Mouse (Mus musculus) stomach, embryonic 14.5 days (tissue): ENCODE results near the gene Erc2. TPM values are rescaled to one million over a fixed set of nuclear protein-coding genes. Genes with fewer than 3 reads are reported as not detected.

Source experiments
- ATAC-seq: fragments of 200-750 bp; cut with Nextera tagmentation; 2 replicates; pipeline ENCODE4 v1.8.0; 2017; ENCODE audit warnings: low read depth, moderate TSS enrichment; ENCODE audit not compliant: insufficient number of reproducible peaks, insufficient read depth, low FRiP score
- H3K27ac ChIP-seq: fragments of 300-500 bp; sonication (generic); 2 replicates; pipeline ENCODE4 v1.5.1; 2014; ENCODE audit warnings: mild to moderate bottlenecking, low read length, moderate library complexity, mixed read lengths
- H3K27me3 ChIP-seq: fragments of 300-500 bp; sonication (generic); 2 replicates; pipeline ENCODE4 v1.6.1; 2014; ENCODE audit warnings: low read length, control low read depth, mixed read lengths; ENCODE audit not compliant: control insufficient read depth, insufficient read depth
- H3K36me3 ChIP-seq: fragments of 300-500 bp; sonication (generic); 2 replicates; pipeline ENCODE4 v1.6.1; 2014; ENCODE audit warnings: mild to moderate bottlenecking, control low read depth, low read length, moderate library complexity, mixed read lengths; ENCODE audit not compliant: control insufficient read depth, insufficient read depth
- H3K4me1 ChIP-seq: fragments of 300-500 bp; sonication (generic); 2 replicates; pipeline ENCODE4 v1.6.1; 2014; ENCODE audit warnings: low read length, control low read depth, mixed read lengths; ENCODE audit not compliant: control insufficient read depth, insufficient read depth
- H3K4me2 ChIP-seq: fragments of 300-500 bp; sonication (generic); replicated peaks from 2 replicates; pipeline ENCODE4 v1.6.1; 2014; ENCODE audit warnings: low read depth, low read length, control low read depth
- H3K4me3 ChIP-seq: fragments of 300-500 bp; sonication (generic); 2 replicates; pipeline ENCODE4 v1.5.1; 2014; ENCODE audit warnings: low read depth, low read length, control low read depth
- H3K9ac ChIP-seq: fragments of 300-500 bp; sonication (generic); replicated peaks from 2 replicates; pipeline ENCODE4 v1.6.1; 2014; ENCODE audit warnings: low read depth, mild to moderate bottlenecking, control low read depth, low read length, moderate library complexity, mixed read lengths
- H3K9me3 ChIP-seq: fragments of 300-500 bp; sonication (generic); 2 replicates; pipeline ENCODE4 v1.6.1; 2016; ENCODE audit warnings: low read depth, low read length, control low read depth; ENCODE audit not compliant: control insufficient read depth
- WGBS: fragments of 180-500 bp; shearing (Covaris S2); extraction: QIAGEN DNeasy Blood & Tissue Kit; methylation state at CpG from one replicate; pipeline ENCODE4 v1.1.7; 2014; 5-methylcytosine and 5-hydroxymethylcytosine counted together
- polyA plus RNA-seq: library from polyadenylated mRNA; unstranded; fragments of >200 nt; fragmentation: Nextera tagmentation; extraction: Ambion mirVana; gene quantifications from 2 replicates; pipeline ENCODE4 v1.2.1, GENCODE M21; 2014

Gene Erc2
- polyA plus RNA-seq, 1 experiment from 2014 or later, result 7.7 TPM

DNA sequence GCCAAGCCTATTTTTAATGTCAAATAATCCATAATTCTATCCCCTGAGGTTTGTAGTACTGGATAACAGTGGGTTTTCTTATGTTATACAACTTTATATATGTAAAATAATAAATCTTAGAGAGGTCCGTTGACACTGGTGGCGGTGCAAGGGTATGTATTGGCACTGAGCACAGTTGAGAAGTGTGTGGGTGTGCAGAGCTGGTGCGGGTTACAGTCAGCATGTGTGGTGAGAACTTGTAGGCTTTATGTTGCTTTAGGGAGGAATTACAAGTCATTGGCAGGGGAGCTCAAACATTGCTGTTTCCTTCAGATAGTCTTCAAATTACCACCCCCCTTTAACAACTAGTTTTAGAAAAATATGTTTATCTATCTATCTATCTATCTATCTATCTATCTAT, 305.1 kb downstream of the Erc2 start:
- H3K4me1 ChIP-seq, result no peaks in the 10 kb centered on the region
- WGBS, result 88% methylated on average over 3 of the region's 3 CpGs

DNA sequence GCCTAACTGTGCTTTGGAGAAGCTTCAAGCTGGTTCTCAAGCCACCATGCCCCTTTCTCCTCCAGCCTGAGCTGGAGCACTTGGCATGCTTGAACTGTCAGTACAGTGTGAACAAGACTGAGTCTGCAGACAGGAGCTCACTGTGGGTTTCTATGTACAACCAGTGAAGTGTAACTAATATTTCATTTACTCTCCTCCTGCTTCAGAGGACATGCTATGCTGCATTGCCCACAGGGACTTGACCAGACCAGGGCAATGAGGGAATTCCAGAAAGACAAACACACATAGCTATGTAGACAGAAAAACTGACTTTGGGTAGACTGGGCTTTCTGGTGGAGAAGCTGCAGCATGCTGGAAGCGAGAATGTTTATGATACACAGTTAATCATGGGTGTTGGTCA, 311.3 kb downstream of the Erc2 start:
- WGBS, result 81% methylated on average over 1 of the region's 1 CpGs
- no peaks in the 10 kb centered on the region for H3K9me3 ChIP-seq
- H3K4me1 ChIP-seq, result no peaks in the 10 kb centered on the region
- H3K9ac ChIP-seq, result no peak overlapping the region
- H3K4me2 ChIP-seq, result no peak overlapping the region
- ATAC-seq, result no peak
- no peak overlapping the region for H3K4me3 ChIP-seq
- H3K36me3 ChIP-seq, result no peaks in the 10 kb centered on the region
- no peak overlapping the region for H3K27ac ChIP-seq
- H3K27me3 ChIP-seq, result no peaks in the 10 kb centered on the region

More for the DNA sequence above, 305.1 kb downstream of the Erc2 start:
- no peaks in the 10 kb centered on the region for H3K9me3 ChIP-seq
- no peak overlapping the region for H3K9ac ChIP-seq
- H3K4me3 ChIP-seq, result no peak overlapping the region
- ATAC-seq, result no peak
- H3K36me3 ChIP-seq, result no peaks in the 10 kb centered on the region
- H3K27ac ChIP-seq, result no peak overlapping the region
- H3K4me2 ChIP-seq, result no peak overlapping the region
- no peaks in the 10 kb centered on the region for H3K27me3 ChIP-seq

DNA sequence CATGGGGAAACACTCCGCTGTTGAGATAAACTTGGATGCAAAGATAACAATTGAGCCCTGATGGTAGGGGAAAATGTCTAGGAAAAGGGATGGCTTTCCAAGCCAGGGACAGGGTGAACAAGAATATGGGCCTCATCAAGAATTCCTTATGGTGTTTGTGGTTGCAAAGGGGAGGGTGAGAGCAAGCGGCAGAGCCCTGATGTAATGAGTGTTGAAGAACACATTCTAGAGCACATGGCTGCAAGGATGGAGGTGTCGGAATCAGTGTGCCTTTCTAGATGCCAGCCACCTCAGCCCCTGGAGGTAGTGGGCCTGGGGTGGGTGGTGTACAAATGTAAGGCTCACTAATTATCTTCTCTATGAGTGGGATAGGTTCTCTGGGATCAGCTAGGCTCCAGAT, 313.5 kb downstream of the Erc2 start:
- no peak overlapping the region for H3K4me3 ChIP-seq
- WGBS, result 96% methylated on average over 3 of the region's 3 CpGs
- no peaks in the 10 kb centered on the region for H3K9me3 ChIP-seq
- no peaks in the 10 kb centered on the region for H3K4me1 ChIP-seq
- H3K9ac ChIP-seq, result no peak overlapping the region
- no peak overlapping the region for H3K27ac ChIP-seq
- H3K27me3 ChIP-seq, result no peaks in the 10 kb centered on the region
- H3K4me2 ChIP-seq, result no peak overlapping the region
- no peaks in the 10 kb centered on the region for H3K36me3 ChIP-seq
- ATAC-seq, result no peak

DNA sequence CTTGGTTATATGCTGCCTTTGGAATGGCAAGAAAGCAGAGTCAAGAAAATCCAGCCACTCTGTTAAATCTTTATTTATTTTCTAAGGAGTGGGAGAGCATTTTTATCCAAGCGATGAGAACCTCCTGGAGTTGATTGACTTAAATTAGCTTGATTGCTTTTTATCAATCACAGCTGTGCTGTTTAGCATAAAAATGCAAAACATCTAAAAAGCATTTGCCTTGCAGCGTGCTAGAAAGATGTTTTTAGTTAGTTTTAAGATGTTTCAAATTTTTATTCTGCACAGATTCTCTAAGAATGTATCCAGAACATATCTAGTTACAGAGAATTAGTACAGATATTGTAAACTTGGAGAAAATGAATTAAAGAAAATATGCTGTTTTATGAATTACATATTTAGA, 315.7 kb downstream of the Erc2 start:
- Histone ChIP-seq H3K9ac (no peak overlapping the region), H3K27ac (no peak overlapping the region), H3K4me3 (no peak overlapping the region), H3K4me2 (no peak overlapping the region), H3K36me3 (no peaks in the 10 kb centered on the region), H3K4me1 (no peaks in the 10 kb centered on the region), H3K9me3 (no peaks in the 10 kb centered on the region), H3K27me3 (no peaks in the 10 kb centered on the region)
- no peak for ATAC-seq
- WGBS, result 67% methylated on average over 2 of the region's 2 CpGs

DNA sequence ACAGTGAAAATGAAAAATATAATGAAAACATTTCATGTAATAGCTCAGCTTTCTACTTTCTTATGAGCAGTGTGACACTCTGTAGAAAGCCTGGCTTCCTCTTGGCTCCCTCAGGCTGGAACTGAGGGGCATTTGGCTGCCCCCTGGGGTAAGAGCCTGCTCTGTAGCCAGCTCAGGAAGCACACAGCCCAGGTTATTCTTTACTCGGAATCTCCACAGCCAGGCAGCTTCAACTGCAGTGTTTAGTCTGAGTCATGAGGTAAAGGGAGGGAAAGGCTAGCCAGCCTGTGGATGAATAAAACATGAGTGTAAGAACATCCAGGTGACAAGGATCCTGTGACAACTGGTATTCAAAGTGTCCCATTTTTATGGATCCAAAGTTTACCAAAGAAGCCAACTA, 323.0 kb downstream of the Erc2 start:
- H3K36me3 ChIP-seq, result no peaks in the 10 kb centered on the region
- no peak for ATAC-seq
- H3K4me3 ChIP-seq, result no peak overlapping the region
- H3K9ac ChIP-seq, result no peak overlapping the region
- H3K4me1 ChIP-seq, result no peaks in the 10 kb centered on the region
- H3K27me3 ChIP-seq, result no peaks in the 10 kb centered on the region
- no peak overlapping the region for H3K27ac ChIP-seq
- no peaks in the 10 kb centered on the region for H3K9me3 ChIP-seq
- 23% methylated on average over 1 of the region's 1 CpGs for WGBS
- no peak overlapping the region for H3K4me2 ChIP-seq

DNA sequence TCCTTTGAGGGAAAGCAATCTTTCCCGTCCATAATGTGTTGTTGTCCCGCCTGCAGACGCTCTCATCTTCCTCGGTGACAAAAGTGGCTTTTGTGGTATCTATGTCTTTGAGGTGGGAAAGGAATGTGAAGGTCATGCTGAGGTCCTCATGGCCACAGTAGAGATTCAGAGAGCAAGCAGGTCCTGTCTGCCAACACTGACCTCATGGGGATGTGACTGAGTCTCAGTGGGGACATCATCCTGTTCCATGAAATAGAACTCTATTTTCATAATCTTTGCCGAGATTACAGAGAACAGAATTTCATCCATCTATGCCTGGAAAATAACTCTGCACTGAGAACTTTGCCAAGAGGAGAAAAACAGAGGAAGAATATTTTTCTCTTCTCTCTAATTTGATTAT, 324.0 kb downstream of the Erc2 start:
- Histone ChIP-seq H3K4me2 (no peak overlapping the region), H3K36me3 (no peaks in the 10 kb centered on the region), H3K9me3 (no peaks in the 10 kb centered on the region), H3K4me3 (no peak overlapping the region), H3K27me3 (no peaks in the 10 kb centered on the region), H3K27ac (no peak overlapping the region), H3K9ac (no peak overlapping the region), H3K4me1 (no peaks in the 10 kb centered on the region)
- ATAC-seq, result no peak
- WGBS, result 76% methylated on average over 5 of the region's 5 CpGs

DNA sequence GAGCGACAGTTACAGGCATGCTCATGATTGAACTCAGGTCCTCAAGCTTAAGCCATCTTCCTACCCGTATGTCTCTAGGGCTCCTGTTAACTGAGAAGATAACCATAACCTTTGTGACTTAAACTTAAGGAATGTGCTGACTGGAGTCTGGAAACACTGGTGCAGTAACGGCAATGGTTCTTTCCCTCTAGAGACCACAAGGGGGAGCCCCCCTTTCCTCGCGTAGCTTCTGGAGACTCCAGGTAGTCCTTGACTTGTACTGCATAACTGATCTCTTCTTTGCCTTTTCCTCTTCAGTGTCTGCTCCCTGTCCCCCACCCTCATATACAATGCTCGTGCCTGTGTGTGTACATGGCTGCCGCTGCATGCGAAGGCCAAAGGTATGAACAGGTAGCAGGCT, 326.2 kb downstream of the Erc2 start:
- no peak overlapping the region for H3K4me3 ChIP-seq
- WGBS, result 68% methylated on average over 8 of the region's 8 CpGs

DNA sequence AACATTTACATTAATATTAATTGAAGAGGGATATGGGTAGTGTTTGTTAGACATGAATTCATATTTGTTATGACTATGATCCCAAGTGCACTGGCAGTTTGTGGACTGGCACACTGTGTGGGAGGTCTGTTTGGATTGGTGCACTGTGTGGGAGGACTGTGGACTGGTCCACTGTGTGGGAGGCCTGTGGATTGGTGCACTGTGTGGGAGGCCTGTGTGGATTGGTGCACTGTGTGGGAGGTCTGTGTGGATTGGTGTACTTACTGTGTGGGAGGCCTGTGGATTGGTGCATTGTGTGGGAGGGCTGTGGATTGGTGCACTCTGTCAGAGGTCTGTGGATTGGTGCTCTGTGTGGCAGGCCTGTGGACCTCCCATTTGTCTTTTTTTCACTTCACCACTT, 331.6 kb downstream of the Erc2 start:
- no peaks in the 10 kb centered on the region for H3K36me3 ChIP-seq
- no peak overlapping the region for H3K4me2 ChIP-seq
- no peak overlapping the region for H3K9ac ChIP-seq
- no peak for ATAC-seq
- H3K27ac ChIP-seq, result no peak overlapping the region
- H3K27me3 ChIP-seq, result no peaks in the 10 kb centered on the region
- H3K4me3 ChIP-seq, result no peak overlapping the region
- no peaks in the 10 kb centered on the region for H3K4me1 ChIP-seq
- H3K9me3 ChIP-seq, result no peaks in the 10 kb centered on the region

More for the DNA sequence above, 326.2 kb downstream of the Erc2 start:
- Histone ChIP-seq H3K27me3 (no peaks in the 10 kb centered on the region), H3K36me3 (no peaks in the 10 kb centered on the region), H3K9me3 (no peaks in the 10 kb centered on the region), H3K9ac (no peak overlapping the region), H3K27ac (no peak overlapping the region), H3K4me2 (no peak overlapping the region), H3K4me1 (no peaks in the 10 kb centered on the region)
- no peak for ATAC-seq

DNA sequence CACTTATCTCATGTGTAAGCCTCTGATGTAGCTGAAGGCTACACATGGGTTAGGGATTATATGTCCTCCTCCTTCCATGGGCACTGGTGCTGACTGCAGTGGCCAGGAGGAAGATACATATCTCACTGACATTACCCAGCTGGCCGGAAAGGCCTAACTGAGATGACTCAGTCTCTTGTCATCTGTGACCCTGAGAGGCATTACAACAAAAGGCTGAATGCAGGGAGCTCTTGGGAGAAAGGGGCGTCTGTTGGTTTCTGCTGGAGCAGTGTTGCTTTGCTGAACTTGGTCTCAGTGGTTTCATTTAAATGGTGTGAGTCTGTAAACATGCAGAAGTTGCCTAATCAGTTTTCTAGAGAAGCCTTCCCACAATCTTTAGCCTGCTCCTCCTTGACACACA, 334.6 kb downstream of the Erc2 start:
- Histone ChIP-seq H3K9ac (no peak overlapping the region), H3K4me3 (no peak overlapping the region), H3K36me3 (no peaks in the 10 kb centered on the region), H3K27ac (no peak overlapping the region), H3K9me3 (peaks cover 5% of the 10 kb centered on the region; the same call in 1 of the 2 replicates), H3K4me1 (no peaks in the 10 kb centered on the region), H3K4me2 (no peak overlapping the region), H3K27me3 (no peaks in the 10 kb centered on the region)
- WGBS, result 50% methylated on average over 2 of the region's 2 CpGs
- ATAC-seq, result no peak
